Mouse (Mus musculus) testis, adult 2 months (tissue): ENCODE data around the gene Gm37240. TPM values are rescaled to one million over a fixed set of nuclear protein-coding genes. Genes with fewer than 3 reads are reported as not detected.

Experiments
- H3K27ac ChIP-seq: fragments of 200-500 bp; 2 replicates; pipeline ENCODE4 v1.5.1; 2012; ENCODE audit warnings: low read depth, low read length; ENCODE audit not compliant: control insufficient read depth, insufficient read depth
- H3K27me3 ChIP-seq: fragments of 200-500 bp; 2 replicates; pipeline ENCODE4 v1.6.1; 2012; ENCODE audit warnings: mild to moderate bottlenecking, low read length, moderate library complexity; ENCODE audit not compliant: control insufficient read depth, insufficient read depth
- H3K36me3 ChIP-seq: fragments of 200-500 bp; 2 replicates; pipeline ENCODE4 v1.6.1; 2012; ENCODE audit warnings: mild to moderate bottlenecking, low read length; ENCODE audit not compliant: control insufficient read depth, insufficient read depth
- H3K4me1 ChIP-seq: fragments of 200-500 bp; 2 replicates; pipeline ENCODE4 v1.6.1; 2012; ENCODE audit warnings: low read length; ENCODE audit not compliant: control insufficient read depth, insufficient read depth
- H3K4me3 ChIP-seq: fragments of 200-500 bp; 2 replicates; pipeline ENCODE4 v1.5.1; 2012; ENCODE audit warnings: low read depth, mild to moderate bottlenecking, low read length, moderate library complexity, mixed read lengths; ENCODE audit not compliant: control insufficient read depth
- CTCF ChIP-seq: fragments of 200-500 bp; IDR thresholded peaks from 2 replicates; pipeline ENCODE4 v1.5.1; 2012; ENCODE audit warnings: low read depth, mild to moderate bottlenecking, inconsistent platforms, low read length, moderate library complexity; ENCODE audit not compliant: control insufficient read depth, insufficient read depth, insufficient replicate concordance
- POLR2A ChIP-seq: fragments of 200-500 bp; IDR thresholded peaks from 2 replicates; pipeline ENCODE4 v1.6.1; 2012; ENCODE audit warnings: low read depth, mild to moderate bottlenecking, inconsistent platforms, low read length, moderate library complexity; ENCODE audit not compliant: control insufficient read depth
- polyA plus RNA-seq: library from polyadenylated mRNA; depleted of rRNA; stranded (reverse); fragments of >200 nt; gene quantifications from 2 replicates; pipeline ENCODE4 v1.2.3, GENCODE M21; 2012

The Gm37240 gene
- polyA plus RNA-seq, 1 experiment = not detected

GRCm38 (mm10) chr3:85698496-85698895, 188.8 kb downstream of the Gm37240 start:
- H3K4me3 ChIP-seq = no peak overlapping the region
- no peak overlapping the region for H3K27ac ChIP-seq
- no peaks in the 10 kb centered on the region for H3K4me1 ChIP-seq
- TF ChIP-seq CTCF (no peak), POLR2A (no peak)
- H3K27me3 ChIP-seq = no peaks in the 10 kb centered on the region
- no peaks in the 10 kb centered on the region for H3K36me3 ChIP-seq

GRCm38 (mm10) chr3:85695056-85695455, 192.3 kb downstream of the Gm37240 start:
- no peak overlapping the region for H3K27ac ChIP-seq
- H3K4me3 ChIP-seq = no peak overlapping the region
- no peaks in the 10 kb centered on the region for H3K36me3 ChIP-seq
- TF ChIP-seq POLR2A (no peak), CTCF (no peak)
- H3K4me1 ChIP-seq = no peaks in the 10 kb centered on the region
- no peaks in the 10 kb centered on the region for H3K27me3 ChIP-seq

GRCm38 (mm10) chr3:85693013-85693412, 194.3 kb downstream of the Gm37240 start:
- no peaks in the 10 kb centered on the region for H3K4me1 ChIP-seq
- no peaks in the 10 kb centered on the region for H3K36me3 ChIP-seq
- H3K27ac ChIP-seq = no peak overlapping the region
- TF ChIP-seq CTCF (no peak), POLR2A (no peak)
- H3K27me3 ChIP-seq = no peaks in the 10 kb centered on the region
- no peak overlapping the region for H3K4me3 ChIP-seq

DNA sequence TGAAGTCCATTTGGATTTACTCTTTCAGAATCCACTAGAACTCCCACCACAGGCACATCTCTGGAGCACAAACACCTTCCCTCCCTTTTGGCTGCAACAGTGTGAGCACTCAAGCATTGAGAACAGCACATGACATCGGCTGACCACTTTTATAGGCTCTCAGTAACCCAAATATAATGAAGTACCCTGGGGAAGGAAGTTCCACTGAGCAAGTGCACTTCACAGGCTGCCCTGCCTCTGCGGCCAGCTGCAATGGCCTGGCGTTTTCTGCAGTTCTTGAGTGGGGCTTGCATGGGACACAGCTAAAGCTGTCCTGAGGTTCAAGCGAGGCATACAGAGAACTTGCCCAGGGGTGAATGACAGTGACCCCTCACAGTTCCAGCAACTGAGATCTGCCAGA, 196.2 kb downstream of the Gm37240 start:
- Histone ChIP-seq H3K27ac (no peak overlapping the region), H3K36me3 (no peaks in the 10 kb centered on the region), H3K4me3 (no peak overlapping the region), H3K4me1 (no peaks in the 10 kb centered on the region), H3K27me3 (no peaks in the 10 kb centered on the region)
- TF ChIP-seq POLR2A = no peak
- TF ChIP-seq CTCF = no peak

GRCm38 (mm10) chr3:85688341-85688740, 199.0 kb downstream of the Gm37240 start:
- Histone ChIP-seq H3K4me1 (no peaks in the 10 kb centered on the region), H3K27me3 (no peaks in the 10 kb centered on the region), H3K4me3 (no peak overlapping the region), H3K36me3 (no peaks in the 10 kb centered on the region), H3K27ac (no peak overlapping the region)
- no peak for TF ChIP-seq POLR2A
- TF ChIP-seq CTCF = no peak

DNA sequence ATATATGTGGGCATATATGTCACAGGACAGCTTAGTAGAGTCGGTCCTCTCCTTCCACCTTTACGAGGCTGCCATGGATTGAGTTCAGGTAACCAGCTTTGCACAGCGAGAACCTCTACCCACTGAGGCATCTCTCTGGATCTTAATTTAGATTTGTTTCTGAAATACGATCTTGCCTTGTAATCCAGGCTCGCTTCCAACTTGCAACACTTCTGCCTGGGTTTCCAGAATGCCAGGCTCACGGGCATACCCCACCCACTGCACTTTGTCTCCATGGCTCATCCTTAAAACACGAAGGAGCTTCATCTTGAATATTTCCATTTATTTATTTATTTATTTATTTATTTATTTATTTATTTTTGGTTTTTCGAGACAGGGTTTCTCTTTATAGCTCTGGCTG, 202.0 kb downstream of the Gm37240 start:
- no peaks in the 10 kb centered on the region for H3K4me1 ChIP-seq
- no peak overlapping the region for H3K4me3 ChIP-seq
- H3K36me3 ChIP-seq = no peaks in the 10 kb centered on the region
- no peak for TF ChIP-seq POLR2A
- no peak for TF ChIP-seq CTCF
- H3K27ac ChIP-seq = no peak overlapping the region
- no peaks in the 10 kb centered on the region for H3K27me3 ChIP-seq

- H3K36me3 ChIP-seq = no peaks in the 10 kb centered on the region
- TF ChIP-seq POLR2A (no peak), CTCF (no peak)
- no peak overlapping the region for H3K27ac ChIP-seq
- H3K4me3 ChIP-seq = no peak overlapping the region
- no peaks in the 10 kb centered on the region for H3K4me1 ChIP-seq
- no peaks in the 10 kb centered on the region for H3K27me3 ChIP-seq
Measured at GRCm38 (mm10) chr3:85683618-85684017, 203.7 kb downstream of the Gm37240 start.

- TF ChIP-seq CTCF (no peak), POLR2A (no peak)
- Histone ChIP-seq H3K36me3 (no peaks in the 10 kb centered on the region), H3K4me3 (no peak overlapping the region), H3K27me3 (no peaks in the 10 kb centered on the region), H3K4me1 (no peaks in the 10 kb centered on the region), H3K27ac (no peak overlapping the region)
Measured at GRCm38 (mm10) chr3:85681136-85681535, 206.2 kb downstream of the Gm37240 start.
